Mouse (Mus musculus): ENCODE results near the gene Mettl7b. TPM values are rescaled to one million over a fixed set of nuclear protein-coding genes. Genes with fewer than 3 reads are reported as not detected.

The Mettl7b gene
- polyA plus RNA-seq, 1 experiment from 2014 or later: not detected

GRCm38 (mm10) chr10:128921883-128922821, 38.6 kb downstream of the Mettl7b start:
- DNase-seq (ENCODE audit: low spot score): no peak
- 67% methylated on average over 16 of the region's 16 CpGs for WGBS
- H3K27ac ChIP-seq: peak overlapping the region; percentile 91

GRCm38 (mm10) chr10:128921251-128921650, 39.5 kb downstream of the Mettl7b start:
- Histone ChIP-seq H3K4me3 (no peak overlapping the region), H3K4me1 (peaks cover 42% of the 10 kb centered on the region), H3K27me3 (ENCODE audit: insufficient read depth, poor library complexity, severe bottlenecking) (no peaks in the 10 kb centered on the region), H3K27ac (no peak overlapping the region), H3K9me3 (no peaks in the 10 kb centered on the region), H3K36me3 (peaks cover 21% of the 10 kb centered on the region)
- 68% methylated on average over 1 of the region's 1 CpGs for WGBS
- DNase-seq (ENCODE audit: low spot score): no peak

More at GRCm38 (mm10) chr10:128921883-128922821, 38.6 kb downstream of the Mettl7b start:
- Histone ChIP-seq H3K4me1 (peaks cover 42% of the 10 kb centered on the region), H3K27me3 (ENCODE audit: insufficient read depth, poor library complexity, severe bottlenecking) (no peaks in the 10 kb centered on the region), H3K9me3 (no peaks in the 10 kb centered on the region), H3K4me3 (peak overlapping the region; percentile 87), H3K36me3 (peaks cover 12% of the 10 kb centered on the region)

GRCm38 (mm10) chr10:128920736-128921161, 40.0 kb downstream of the Mettl7b start:
- H3K36me3 ChIP-seq: peaks cover 24% of the 10 kb centered on the region
- no peak overlapping the region for H3K27ac ChIP-seq
- peaks cover 42% of the 10 kb centered on the region for H3K4me1 ChIP-seq
- no peak overlapping the region for H3K4me3 ChIP-seq
- no peak for DNase-seq (ENCODE audit: low spot score)
- no peaks in the 10 kb centered on the region for H3K27me3 ChIP-seq (ENCODE audit: insufficient read depth, poor library complexity, severe bottlenecking)
- WGBS: 65% methylated on average over 3 of the region's 3 CpGs
- no peaks in the 10 kb centered on the region for H3K9me3 ChIP-seq

GRCm38 (mm10) chr10:128919966-128920365, 40.8 kb downstream of the Mettl7b start:
- Histone ChIP-seq H3K27me3 (ENCODE audit: insufficient read depth, poor library complexity, severe bottlenecking) (no peaks in the 10 kb centered on the region), H3K36me3 (peaks cover 28% of the 10 kb centered on the region), H3K9me3 (no peaks in the 10 kb centered on the region), H3K4me3 (no peak overlapping the region), H3K4me1 (peaks cover 42% of the 10 kb centered on the region), H3K27ac (no peak overlapping the region)
- no peak for DNase-seq (ENCODE audit: low spot score)
- 80% methylated on average over 7 of the region's 7 CpGs for WGBS

- H3K4me1 ChIP-seq: peaks cover 42% of the 10 kb centered on the region
- H3K27ac ChIP-seq: no peak overlapping the region
- 29% methylated on average over 6 of the region's 6 CpGs for WGBS
- H3K9me3 ChIP-seq: no peaks in the 10 kb centered on the region
- no peaks in the 10 kb centered on the region for H3K27me3 ChIP-seq (ENCODE audit: insufficient read depth, poor library complexity, severe bottlenecking)
- no peak for DNase-seq (ENCODE audit: low spot score)
- H3K36me3 ChIP-seq: peaks cover 35% of the 10 kb centered on the region
- H3K4me3 ChIP-seq: no peak overlapping the region
Observed at GRCm38 (mm10) chr10:128919203-128919631, 41.6 kb downstream of the Mettl7b start.

GRCm38 (mm10) chr10:128918246-128918645, 42.5 kb downstream of the Mettl7b start:
- 79% methylated on average over 7 of the region's 7 CpGs for WGBS
- Histone ChIP-seq H3K4me3 (no peak overlapping the region), H3K4me1 (peaks cover 36% of the 10 kb centered on the region), H3K9me3 (no peaks in the 10 kb centered on the region), H3K27me3 (ENCODE audit: insufficient read depth, poor library complexity, severe bottlenecking) (no peaks in the 10 kb centered on the region), H3K36me3 (peaks cover 44% of the 10 kb centered on the region), H3K27ac (no peak overlapping the region)
- DNase-seq (ENCODE audit: low spot score): no peak

GRCm38 (mm10) chr10:128917400-128917799, 43.4 kb downstream of the Mettl7b start:
- Histone ChIP-seq H3K27me3 (ENCODE audit: insufficient read depth, poor library complexity, severe bottlenecking) (no peaks in the 10 kb centered on the region), H3K9me3 (no peaks in the 10 kb centered on the region), H3K36me3 (peaks cover 53% of the 10 kb centered on the region), H3K4me1 (peaks cover 37% of the 10 kb centered on the region), H3K27ac (no peak overlapping the region), H3K4me3 (no peak overlapping the region)
- WGBS: 89% methylated on average over 6 of the region's 6 CpGs
- no peak for DNase-seq (ENCODE audit: low spot score)

- no peak overlapping the region for H3K4me3 ChIP-seq
- no peaks in the 10 kb centered on the region for H3K27me3 ChIP-seq (ENCODE audit: insufficient read depth, poor library complexity, severe bottlenecking)
- no peaks in the 10 kb centered on the region for H3K9me3 ChIP-seq
- H3K4me1 ChIP-seq: peaks cover 33% of the 10 kb centered on the region
- no peak for DNase-seq (ENCODE audit: low spot score)
- 85% methylated on average over 3 of the region's 3 CpGs for WGBS
- no peak overlapping the region for H3K27ac ChIP-seq
- H3K36me3 ChIP-seq: peaks cover 60% of the 10 kb centered on the region
Observed at GRCm38 (mm10) chr10:128916665-128917064, 44.1 kb downstream of the Mettl7b start.

GRCm38 (mm10) chr10:128915550-128915949, 45.2 kb downstream of the Mettl7b start:
- no peaks in the 10 kb centered on the region for H3K9me3 ChIP-seq
- H3K27me3 ChIP-seq (ENCODE audit: insufficient read depth, poor library complexity, severe bottlenecking): no peaks in the 10 kb centered on the region
- 92% methylated on average over 2 of the region's 2 CpGs for WGBS
- H3K27ac ChIP-seq: no peak overlapping the region
- H3K4me1 ChIP-seq: peaks cover 34% of the 10 kb centered on the region
- H3K4me3 ChIP-seq: no peak overlapping the region
- DNase-seq (ENCODE audit: low spot score): no peak
- peaks cover 67% of the 10 kb centered on the region for H3K36me3 ChIP-seq

- Histone ChIP-seq H3K9me3 (no peaks in the 10 kb centered on the region), H3K27me3 (ENCODE audit: insufficient read depth, poor library complexity, severe bottlenecking) (no peaks in the 10 kb centered on the region), H3K36me3 (peaks cover 67% of the 10 kb centered on the region), H3K4me3 (no peak overlapping the region), H3K27ac (no peak overlapping the region), H3K4me1 (peaks cover 30% of the 10 kb centered on the region)
- DNase-seq (ENCODE audit: low spot score): no peak
- 86% methylated on average over 12 of the region's 12 CpGs for WGBS
Observed at GRCm38 (mm10) chr10:128913696-128914095, 47.1 kb downstream of the Mettl7b start.

GRCm38 (mm10) chr10:128913219-128913618, 47.6 kb downstream of the Mettl7b start:
- WGBS: 8% methylated on average over 5 of the region's 5 CpGs
- H3K27me3 ChIP-seq (ENCODE audit: insufficient read depth, poor library complexity, severe bottlenecking): 0 out of 2 replicates have a peak, but pooled peaks cover 3% of the 10 kb centered on the region
- peaks cover 66% of the 10 kb centered on the region for H3K36me3 ChIP-seq
- H3K4me3 ChIP-seq: 0 out of 2 replicates have a peak overlapping the region, but pooled peaks have one; percentile 15
- H3K9me3 ChIP-seq: no peaks in the 10 kb centered on the region
- DNase-seq (ENCODE audit: low spot score): peak; percentile 93
- H3K27ac ChIP-seq: no peak overlapping the region
- H3K4me1 ChIP-seq: peaks cover 30% of the 10 kb centered on the region

GRCm38 (mm10) chr10:128912791-128913190, 48.0 kb downstream of the Mettl7b start:
- H3K27ac ChIP-seq: no peak overlapping the region
- peaks cover 30% of the 10 kb centered on the region for H3K4me1 ChIP-seq
- DNase-seq (ENCODE audit: low spot score): no peak
- H3K27me3 ChIP-seq (ENCODE audit: insufficient read depth, poor library complexity, severe bottlenecking): 0 out of 2 replicates have a peak, but pooled peaks cover 5% of the 10 kb centered on the region
- no peak overlapping the region for H3K4me3 ChIP-seq
- H3K36me3 ChIP-seq: peaks cover 61% of the 10 kb centered on the region
- no peaks in the 10 kb centered on the region for H3K9me3 ChIP-seq
- WGBS: 72% methylated on average over 4 of the region's 4 CpGs

GRCm38 (mm10) chr10:128912268-128912667, 48.5 kb downstream of the Mettl7b start:
- DNase-seq (ENCODE audit: low spot score): no peak
- Histone ChIP-seq H3K9me3 (no peaks in the 10 kb centered on the region), H3K4me1 (peaks cover 30% of the 10 kb centered on the region), H3K27me3 (ENCODE audit: insufficient read depth, poor library complexity, severe bottlenecking) (0 out of 2 replicates have a peak, but pooled peaks cover 5% of the 10 kb centered on the region), H3K27ac (no peak overlapping the region), H3K4me3 (no peak overlapping the region), H3K36me3 (peaks cover 56% of the 10 kb centered on the region)
- WGBS: 86% methylated on average over 4 of the region's 4 CpGs
